Mouse (Mus musculus) heart, adult 11 months (tissue): ENCODE results near the gene Gjb3.
A peak's percentile ranks its signal among the peaks of the same experiment; 100 is the strongest.

Experiments used
- DNase-seq: peaks from one replicate; pipeline ENCODE4 v3.0.0; 2022

The Gjb3 gene

DNA sequence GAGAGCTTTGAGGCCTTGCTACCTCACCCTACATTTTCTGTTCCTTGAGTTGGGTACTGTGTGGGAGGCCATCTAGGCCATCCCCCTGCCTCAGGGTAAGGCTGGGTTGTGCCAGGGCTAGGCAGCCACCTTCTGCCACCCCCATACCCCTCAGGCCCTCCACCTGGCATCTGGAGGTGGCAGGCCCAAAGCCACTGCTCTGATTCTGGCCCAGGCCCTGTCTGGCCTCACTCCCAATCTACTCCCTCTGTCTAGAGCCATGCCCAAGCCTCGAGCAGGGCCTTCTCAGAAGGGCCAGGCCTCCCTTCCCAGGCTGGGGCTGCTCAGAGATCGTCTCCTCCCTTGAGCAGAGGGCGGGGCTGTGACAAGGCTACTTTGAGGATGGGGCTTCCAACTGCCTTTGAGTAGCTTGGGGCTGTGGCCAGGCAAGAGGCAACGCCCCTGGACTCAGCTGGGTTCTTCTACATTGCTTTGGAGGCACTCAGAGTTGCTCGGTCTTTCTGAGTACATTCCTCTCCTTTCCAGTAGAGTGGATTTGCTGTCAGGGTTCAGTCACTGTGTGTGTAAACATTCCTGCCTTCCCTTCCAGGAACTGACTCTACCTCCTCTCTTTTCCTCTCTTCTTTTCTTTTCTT is 4.3 kb upstream of the Gjb3 start:
- DNase-seq, result peak; percentile 84

DNA sequence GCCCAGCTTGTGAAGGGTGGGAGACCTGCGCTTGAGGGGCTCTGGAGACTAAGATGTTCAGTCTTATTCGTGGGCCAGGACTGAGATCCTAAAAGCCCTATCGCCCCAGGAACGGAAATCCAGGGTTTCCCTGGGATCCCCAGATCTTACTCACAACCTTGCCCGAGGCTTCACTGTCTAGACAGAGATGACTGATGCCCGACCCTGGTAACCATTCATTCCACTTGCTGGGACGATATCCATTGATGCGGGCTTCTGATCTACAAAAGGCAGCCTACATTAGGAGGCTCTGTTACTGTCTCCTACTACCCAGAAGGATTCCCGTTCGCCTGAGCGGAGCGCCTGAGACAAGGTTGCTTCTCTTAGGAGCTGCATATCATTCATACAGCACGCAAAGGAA is 527 bp upstream of the Gjb3 start:
- DNase-seq, result no peak

DNA sequence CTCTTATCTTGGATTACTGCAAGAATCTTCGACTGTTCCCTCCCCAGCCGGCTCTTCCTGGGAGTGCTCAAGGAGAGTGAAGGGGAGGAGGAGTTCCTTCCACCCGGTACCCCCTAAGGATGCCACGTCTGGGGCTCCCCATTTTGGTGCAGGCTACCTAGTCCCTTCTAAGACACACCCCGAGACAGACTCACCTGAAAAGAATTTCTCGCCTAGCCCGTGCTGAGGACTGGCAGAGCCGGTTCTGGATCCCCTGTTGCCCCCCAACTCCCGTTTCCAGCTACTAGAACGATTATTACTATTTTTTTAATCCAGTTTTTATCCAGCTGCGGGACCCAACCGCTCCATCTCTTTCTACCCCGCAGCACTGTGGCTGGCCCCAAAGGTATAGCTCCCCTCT is 893 bp downstream of the Gjb3 start:
- DNase-seq, result no peak

DNA sequence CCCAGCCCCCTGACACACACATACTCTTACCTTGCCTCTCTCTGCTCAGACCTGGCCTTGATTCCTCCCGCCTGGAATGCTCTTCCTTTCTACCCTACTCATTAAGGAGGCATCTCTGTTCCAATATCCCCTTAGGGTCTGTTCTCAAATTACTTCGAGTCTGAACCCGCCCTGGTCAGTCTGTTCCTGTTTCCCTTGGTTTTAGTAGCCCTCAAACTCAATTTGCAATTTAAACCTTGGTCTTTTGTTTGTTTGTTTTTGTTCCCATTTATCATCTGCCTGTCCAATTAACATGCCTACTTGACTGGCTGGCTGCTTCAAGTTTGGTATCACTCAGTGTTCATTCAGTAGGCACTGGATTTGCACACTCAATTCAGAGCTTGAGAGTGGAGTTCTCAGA is 1.6 kb downstream of the Gjb3 start:
- no peak for DNase-seq

DNA sequence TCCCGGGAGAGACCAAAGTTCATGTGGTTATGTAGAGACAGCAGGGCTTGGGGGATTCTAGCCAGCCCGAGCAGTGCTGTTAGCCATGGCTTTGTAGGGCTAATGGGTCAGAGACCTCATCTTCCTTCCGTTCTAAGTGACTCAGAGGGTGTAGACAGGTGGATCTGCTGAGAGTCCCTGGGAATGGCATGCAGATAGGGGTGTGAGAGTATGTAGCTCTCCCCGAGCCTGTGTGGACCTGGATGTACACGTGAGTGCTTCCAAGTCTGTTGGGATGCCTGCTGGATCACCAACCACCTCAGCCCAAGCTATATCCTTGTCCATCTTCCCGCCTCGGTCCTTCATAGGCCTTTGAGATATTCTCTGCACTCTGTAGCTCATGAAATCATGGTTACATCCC is 2.3 kb downstream of the Gjb3 start:
- no peak for DNase-seq

DNA sequence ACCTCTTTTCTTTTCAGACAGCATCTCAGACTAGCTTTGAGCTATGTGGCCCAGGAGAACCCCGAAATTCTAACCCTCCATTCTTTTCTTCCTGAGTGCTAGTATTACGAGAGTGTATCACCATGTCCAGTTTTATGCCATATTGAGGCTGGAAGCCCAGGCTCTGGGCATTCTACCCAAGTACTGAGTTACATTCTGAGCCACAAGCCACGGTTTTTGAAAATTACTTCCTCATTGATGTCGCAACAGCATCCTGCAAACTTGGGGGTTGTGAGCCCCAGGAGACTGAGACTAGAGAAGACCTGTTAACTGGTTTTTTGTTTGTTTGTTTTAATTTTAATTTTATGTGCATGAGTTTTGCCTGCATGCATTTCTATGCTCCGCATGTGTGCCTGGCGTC is 2.9 kb downstream of the Gjb3 start:
- no peak for DNase-seq

DNA sequence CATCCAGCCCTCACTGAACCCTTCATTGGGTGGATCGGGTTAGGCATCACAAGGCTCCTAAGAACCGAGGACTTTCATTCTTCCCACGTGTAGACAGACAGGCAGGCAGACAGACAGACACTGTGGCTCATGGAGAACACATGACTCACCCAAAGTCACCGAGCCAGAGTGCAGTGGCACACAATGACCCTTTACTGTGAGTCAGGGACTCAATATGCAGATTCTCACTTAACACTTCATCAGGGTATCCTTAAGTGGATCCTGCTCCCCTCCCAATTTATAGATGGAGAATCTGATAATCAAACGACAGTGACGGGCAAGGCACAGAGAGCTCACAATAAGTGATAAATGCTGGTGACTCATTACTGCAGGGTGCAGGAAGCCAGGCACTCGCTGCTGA is 3.4 kb downstream of the Gjb3 start:
- no peak for DNase-seq

DNA sequence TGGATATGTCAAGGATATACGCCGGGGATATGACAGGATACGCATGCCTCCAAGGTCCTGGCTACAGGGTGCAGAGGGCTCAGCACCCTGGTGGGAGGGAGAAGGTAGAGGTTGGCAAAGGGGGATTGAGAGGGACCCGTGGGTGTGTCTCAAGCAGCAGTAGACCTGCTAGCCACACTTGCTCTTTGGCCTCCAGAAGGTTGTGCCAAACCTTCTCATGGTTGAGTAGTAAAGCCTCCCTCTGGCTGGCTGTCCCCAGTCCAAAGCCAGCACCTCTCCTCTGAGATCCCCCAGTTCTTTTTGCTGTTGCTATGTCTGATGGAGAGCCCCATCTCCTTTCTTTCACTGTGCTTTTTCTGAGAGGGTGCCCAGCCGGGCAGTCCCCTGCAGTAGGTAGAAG is 5.4 kb downstream of the Gjb3 start:
- DNase-seq, result no peak

DNA sequence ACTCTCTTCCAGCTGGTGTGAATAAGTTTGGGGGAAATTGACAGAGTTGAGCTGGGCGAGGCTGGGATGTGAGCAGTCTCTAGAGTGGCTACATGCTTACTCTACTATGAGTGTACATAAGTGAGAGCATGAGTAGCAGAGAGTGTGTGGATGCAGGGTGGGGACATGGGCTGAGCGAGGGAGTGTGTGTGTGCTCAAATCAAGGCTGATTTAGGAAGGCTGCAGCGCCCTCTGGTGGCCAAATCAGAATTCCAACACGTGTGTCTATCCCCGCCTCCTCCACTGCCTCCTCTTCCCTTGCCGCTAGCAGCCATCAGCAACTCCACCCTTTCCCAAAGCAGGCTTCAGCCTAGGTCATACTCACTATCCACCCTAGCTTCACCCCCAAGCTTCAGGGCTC is 5.9 kb downstream of the Gjb3 start:
- DNase-seq, result peak; percentile 92

DNA sequence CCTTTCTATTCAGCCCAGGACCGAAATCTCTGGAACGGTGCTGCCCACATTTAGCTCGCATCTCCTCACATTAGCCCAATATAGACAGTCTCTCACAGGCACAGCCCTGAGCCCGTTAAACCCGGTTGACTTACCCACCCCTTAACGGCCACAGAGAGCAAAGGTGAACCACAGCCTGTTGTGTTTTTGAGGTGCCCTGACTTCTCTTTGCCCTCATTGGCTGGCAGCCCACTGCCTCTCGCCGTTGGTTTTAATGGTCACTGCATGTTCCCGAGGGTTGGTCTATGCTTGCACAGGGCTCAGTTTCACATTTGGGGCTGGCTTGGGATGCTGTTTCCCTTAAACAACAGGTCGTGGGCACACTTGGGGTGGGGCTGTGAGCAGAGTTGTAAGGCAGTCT is 6.3 kb downstream of the Gjb3 start:
- no peak for DNase-seq

DNA sequence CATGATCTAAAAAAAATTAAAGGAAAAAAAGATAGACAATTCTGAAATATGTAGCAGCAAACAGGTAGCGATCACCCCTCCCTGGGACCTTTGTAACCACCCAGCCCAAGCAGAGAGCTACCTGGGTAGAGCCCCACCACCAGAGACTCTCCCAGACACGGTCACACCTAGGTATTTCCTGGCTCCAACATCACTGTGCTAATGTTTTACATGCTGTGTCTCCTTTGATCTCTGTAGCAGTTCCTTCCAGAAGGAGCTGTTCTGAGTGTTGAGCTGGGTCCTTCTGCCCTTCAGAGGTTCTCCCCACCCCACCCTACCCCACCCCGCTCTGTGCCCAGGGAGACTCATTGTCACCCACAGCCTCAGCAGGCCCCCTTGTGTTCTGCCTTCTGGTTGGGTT is 7.0 kb downstream of the Gjb3 start:
- DNase-seq, result no peak

DNA sequence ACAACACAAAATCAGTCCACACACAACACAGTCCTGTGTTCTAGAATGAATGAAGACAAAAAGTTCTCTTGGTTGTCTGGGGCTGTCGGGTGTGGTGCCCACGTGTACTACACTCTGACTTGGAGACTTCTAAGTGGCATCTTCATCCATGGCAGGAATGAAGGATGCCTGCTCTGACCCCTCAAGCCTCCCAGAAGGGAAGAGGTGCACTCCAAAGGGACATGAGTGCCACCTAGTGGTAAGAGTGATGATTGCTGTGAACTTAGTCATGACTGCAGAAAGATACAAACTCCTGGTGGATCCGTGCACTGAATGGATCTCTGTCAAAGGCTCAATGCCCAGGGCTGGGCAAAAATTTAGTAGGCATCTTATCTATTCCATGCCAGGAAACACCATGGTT is 11.0 kb downstream of the Gjb3 start:
- peak; percentile 95 for DNase-seq

DNA sequence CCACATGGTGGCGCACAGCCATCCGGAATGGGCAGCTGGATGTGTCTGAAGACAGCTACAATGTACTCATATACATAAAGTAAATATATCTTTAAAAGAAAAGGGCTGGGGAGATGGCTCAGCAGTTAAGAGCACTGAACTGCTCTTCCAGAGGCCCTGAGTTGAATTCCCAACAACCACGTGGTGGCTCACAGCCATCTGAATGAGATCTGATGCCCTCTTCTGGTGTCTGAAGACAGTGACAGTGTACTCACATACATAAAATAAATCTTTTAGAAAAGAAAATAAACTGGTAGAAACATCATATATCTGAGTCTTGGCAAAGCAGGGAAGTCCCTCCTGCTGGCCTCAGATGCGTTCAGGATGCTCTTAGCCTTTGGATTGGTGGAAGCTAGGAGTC is 13.5 kb downstream of the Gjb3 start:
- no peak for DNase-seq

DNA sequence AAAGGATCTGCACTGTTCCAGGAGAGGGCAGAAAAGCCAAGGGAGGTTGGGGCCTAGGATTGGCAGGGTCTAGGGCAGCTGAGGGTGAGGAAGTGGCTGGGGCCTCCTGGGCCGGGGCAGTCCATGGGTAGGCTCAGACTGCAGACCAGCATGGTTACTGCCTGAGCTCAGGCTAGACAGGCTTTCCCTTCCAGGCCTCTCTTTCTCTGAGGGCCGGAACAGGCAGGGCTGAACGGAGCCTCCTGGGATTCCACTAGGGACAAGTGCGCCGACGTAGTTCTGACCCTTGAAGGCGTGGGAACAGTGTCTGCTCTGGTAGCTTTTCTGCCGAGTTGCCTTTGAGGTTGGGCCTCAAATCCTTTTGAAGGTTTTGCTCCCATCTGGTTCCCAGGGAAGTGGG is 14.9 kb downstream of the Gjb3 start:
- DNase-seq, result peak; percentile 97

DNA sequence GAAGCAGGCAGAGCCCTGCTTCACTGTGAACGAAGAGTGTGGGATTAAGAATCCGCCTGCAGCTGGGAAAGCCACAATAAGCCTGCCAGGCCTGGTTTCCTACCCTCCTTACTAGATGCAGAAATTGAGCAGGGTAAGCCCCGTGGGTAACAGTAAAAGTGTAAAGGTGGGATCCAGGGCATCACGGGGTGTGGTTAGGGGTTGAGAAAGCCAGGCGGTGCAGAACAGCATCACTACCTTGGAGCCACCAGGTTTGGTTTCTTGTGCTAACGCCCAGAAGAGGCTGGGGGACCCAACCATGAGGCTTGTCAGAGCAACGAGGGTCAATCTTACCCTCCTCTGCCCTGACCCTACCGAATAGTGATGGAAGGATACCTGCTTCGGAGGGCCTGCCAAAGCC is 16.1 kb downstream of the Gjb3 start:
- peak; percentile 90 for DNase-seq

DNA sequence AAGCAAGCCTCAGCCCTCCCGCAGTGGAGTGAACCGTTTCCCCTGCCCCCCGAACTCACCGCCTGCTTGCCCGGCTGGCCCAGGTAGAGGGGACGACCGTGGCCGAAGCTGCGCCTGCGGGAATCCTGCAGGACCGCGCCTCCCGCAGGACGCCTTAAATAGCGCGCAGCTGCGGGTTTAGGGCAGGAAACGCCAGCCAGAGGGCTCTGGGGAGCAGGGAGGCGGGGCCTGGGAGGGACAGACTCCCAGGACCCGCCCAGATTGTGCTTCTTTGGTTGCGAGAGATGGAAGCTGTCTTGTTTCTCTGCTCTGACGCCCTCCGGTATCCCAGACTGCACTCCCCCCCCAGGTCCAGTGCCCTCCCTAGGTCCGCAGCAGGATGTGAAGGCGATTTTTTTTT is 16.8 kb downstream of the Gjb3 start, which contains the start of gene Gja4:
Gja4 (minus strand) TSS at position 179 of the 400 bp plus-strand sequence.
- DNase-seq, result peak; percentile 99

DNA sequence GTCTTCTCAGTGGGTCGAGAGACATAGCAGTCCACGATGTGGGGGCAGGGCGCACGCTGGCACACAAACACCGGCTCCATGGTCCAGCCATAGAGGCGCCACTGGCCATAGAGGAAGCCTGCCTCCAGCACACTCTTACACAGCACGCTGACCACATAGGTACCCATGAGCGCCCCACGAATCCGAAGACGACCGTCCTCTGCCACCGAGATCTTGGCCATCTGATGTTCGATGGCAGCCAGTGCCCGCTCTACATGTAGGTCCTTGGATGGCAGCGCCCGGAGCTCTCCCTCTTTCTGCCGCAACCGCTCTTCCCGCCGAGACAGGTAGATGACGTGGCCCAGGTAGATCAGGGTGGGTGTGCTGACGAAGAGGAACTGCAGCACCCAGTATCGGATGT is 18.3 kb downstream of the Gjb3 start:
- peak; percentile 91 for DNase-seq

DNA sequence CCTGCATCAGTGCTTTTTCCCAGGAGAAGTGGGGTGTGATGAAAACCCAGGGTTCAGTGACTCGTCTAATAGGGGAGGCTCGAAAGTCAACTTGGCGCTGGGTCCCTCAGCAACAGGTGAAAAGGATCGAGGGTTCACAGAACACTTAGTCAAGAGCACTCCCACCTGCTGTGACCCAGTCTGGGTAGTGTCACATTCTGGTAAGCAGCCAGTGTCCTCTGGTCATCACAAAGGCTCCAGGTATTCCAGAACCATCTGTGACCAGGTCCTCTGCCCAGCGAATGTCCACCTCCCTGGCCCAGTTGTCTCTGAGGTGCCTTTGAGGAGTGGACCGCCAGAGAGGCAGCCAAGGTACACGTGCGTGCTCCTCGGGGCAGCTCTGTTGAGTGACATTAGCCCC is 19.1 kb downstream of the Gjb3 start:
- DNase-seq, result no peak

DNA sequence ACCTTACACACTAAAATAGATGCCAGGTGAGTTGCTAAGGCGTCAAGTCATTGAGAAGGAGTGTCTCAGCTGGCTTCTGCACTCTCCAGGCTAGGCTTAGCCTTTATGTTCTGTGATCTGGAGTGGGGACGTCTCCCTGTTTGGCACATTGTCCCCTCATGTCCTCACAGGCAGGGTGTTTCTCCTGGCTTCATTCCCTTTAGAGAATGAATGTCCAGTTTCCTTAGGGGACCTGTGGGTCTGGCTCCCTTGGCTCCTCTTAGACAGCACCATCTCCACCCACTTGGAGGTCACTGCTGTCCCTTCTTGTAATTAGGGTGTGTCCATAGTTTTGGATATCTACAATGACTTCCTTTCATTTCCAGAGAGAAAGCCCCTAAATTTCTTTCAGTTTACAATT is 23.7 kb downstream of the Gjb3 start:
- DNase-seq, result peak; percentile 90

DNA sequence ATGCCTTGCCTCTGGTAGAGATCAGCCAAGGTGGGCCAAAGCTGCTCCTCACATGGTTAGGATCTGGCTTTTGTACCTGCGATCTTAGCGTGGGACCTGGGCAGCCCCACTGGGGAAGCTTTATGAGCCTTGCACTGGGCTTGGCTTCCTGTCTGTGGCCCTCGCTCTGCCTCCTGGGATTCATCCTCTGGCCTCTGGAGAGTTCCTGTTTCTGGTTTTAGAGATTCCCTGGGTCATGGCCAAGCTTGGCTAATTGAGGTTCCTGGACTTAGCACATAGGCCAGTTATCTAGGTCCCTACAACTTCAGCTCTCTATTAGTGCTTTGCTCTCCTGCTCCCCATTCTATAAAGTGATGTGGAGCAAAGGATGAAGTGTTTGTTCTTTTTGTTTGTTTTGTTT is 26.8 kb downstream of the Gjb3 start:
- DNase-seq, result peak; percentile 97

DNA sequence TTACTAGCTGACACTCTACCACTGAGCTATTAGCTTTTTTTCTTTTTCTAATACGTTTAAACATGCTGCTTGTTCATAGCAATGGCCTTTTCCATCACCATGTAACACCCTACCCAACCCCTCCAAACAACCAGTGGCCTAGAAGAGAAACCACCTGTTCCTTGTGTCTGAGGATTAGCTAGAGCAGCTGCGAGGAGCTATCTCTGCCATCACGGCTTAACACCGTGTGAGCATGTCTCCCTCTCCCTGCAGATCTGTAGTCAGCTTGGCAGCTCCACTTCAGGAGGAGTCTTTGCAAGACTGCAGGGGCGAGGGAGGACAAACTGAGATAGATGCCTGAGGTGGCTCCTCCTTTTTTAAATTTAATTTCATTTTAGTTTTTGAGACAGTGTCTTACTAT is 30.1 kb downstream of the Gjb3 start:
- DNase-seq, result no peak

DNA sequence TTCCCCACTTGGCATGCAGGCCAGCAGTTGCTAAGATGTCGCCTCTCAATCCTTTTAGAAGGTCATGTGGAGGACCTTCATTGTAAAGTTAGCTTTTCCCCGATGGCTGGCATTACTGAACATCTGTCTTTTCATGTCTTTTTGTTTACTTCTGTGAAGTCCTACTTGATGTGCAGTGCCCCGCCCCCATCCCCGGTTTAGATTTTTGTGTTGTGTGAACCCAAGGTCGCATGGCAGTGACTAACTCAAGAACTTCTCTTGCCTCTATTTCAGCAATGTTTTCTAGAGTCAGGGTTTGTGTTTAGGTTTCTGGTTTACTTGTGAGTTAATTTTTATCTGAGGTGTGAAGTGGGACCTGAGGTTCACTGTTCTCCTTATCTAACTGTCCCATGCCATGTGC is 38.0 kb downstream of the Gjb3 start:
- no peak for DNase-seq

DNA sequence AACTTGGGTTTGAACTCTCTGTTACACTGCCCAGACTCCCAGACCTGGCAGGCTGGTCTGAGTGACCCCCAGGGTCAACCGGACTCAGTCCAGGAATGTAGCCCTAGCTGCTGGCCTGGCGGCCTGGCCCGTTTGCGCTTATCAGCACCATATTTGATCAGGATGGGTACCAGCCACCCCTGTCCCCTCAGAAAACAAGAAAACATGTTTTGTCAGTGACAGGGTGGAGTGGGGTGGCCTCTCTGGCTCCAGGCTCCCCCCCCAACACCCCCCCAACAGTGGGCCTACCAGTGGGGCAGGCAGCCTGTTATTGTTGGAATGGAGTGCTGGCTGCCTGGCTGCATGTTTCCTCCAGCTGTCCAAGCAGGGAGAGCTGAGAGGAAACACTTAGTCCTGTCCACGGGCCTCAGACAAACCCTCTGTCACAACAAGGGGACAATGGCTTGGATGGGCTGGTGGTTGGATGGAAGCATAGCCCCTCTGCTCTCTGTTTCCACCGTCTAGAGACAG is 41.5 kb downstream of the Gjb3 start:
- peak; percentile 99 for DNase-seq

DNA sequence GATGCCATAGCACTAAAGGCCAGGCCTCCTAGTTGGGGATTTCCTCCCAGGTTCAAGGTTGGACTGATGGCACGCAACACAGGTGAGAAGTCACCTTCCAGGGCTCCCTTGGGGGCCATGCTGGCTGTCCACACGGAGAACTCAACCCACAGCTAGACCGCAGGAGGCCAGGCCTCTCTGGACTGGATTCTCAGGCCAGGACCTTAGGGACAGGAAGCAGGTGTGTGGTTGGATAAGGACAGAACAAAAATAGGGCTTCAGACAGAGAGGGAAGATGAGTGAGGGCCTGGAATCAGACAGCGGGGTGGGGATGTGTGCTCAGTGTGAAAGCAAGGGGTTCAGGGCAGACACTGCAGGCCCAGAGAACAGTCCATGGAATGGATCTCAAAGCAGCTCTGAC is 43.7 kb downstream of the Gjb3 start:
- DNase-seq, result peak; percentile 91

DNA sequence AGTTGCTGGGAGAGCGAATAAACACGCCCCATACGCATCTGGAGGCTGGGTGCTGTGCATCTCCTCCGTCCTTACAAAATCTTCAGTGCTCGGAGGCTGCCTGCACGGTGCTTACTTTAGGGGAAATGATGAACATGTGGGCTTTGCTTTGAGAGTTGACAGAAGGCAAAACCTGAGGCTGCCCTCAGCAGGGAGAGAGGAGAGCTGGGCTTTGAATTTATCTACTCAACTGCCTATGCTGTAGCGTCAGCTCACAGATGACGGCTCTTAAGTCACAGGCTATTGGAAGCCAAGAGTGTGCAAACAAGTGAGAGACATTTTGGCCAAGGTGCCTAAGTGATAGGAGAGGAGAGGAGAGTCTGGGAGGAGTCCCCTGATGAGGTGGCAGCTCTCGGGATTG is 51.4 kb downstream of the Gjb3 start:
- peak; percentile 91 for DNase-seq
